Mouse (Mus musculus) hindbrain, embryonic 15.5 days (tissue): ENCODE data around the gene Sh3rf1. TPM values are rescaled to one million over a fixed set of nuclear protein-coding genes. Genes with fewer than 3 reads are reported as not detected.

Source experiments
- ATAC-seq: fragments of 200-750 bp; cut with Nextera tagmentation; 2 replicates; pipeline ENCODE4 v1.8.0; 2017; ENCODE audit warnings: low read depth, moderate number of reproducible peaks, moderate TSS enrichment; ENCODE audit not compliant: low FRiP score
- H3K27ac ChIP-seq: fragments of 300-500 bp; sonication (generic); replicated peaks from 2 replicates; pipeline ENCODE4 v1.5.1; 2015; ENCODE audit warnings: mild to moderate bottlenecking, inconsistent platforms
- H3K27me3 ChIP-seq: fragments of 300-500 bp; sonication (generic); 2 replicates; pipeline ENCODE4 v1.6.1; 2015; ENCODE audit warnings: control low read depth, inconsistent platforms
- H3K36me3 ChIP-seq: fragments of 300-500 bp; sonication (generic); 2 replicates; pipeline ENCODE4 v1.6.1; 2015; ENCODE audit warnings: control low read depth, inconsistent platforms
- H3K4me1 ChIP-seq: fragments of 300-500 bp; sonication (generic); replicated peaks from 2 replicates; pipeline ENCODE4 v1.6.1; 2015; ENCODE audit warnings: control low read depth, inconsistent platforms
- H3K4me2 ChIP-seq: fragments of 300-500 bp; sonication (generic); 2 replicates; pipeline ENCODE4 v1.6.1; 2015; ENCODE audit warnings: moderate library complexity, mild to moderate bottlenecking, inconsistent platforms
- H3K4me3 ChIP-seq: fragments of 300-500 bp; sonication (generic); 2 replicates; pipeline ENCODE4 v1.5.1; 2015; ENCODE audit warnings: mild to moderate bottlenecking, inconsistent platforms
- H3K9ac ChIP-seq: fragments of 300-500 bp; sonication (generic); 2 replicates; pipeline ENCODE4 v1.6.1; 2015; ENCODE audit warnings: inconsistent platforms
- H3K9me3 ChIP-seq: fragments of 300-500 bp; sonication (generic); 2 replicates; pipeline ENCODE4 v1.6.1; 2016; ENCODE audit warnings: control low read depth, inconsistent platforms
- WGBS: fragments of 180-500 bp; shearing (Covaris S2); methylation state at CpG from one replicate; pipeline ENCODE4 v1.1.7; 2015; 5-methylcytosine and 5-hydroxymethylcytosine counted together
- polyA plus RNA-seq: library from polyadenylated mRNA; unstranded; fragments of >200 nt; fragmentation: Nextera tagmentation; extraction: Ambion mirVana; gene quantifications from 2 replicates; pipeline ENCODE4 v1.2.1, GENCODE M21; 2015

Gene Sh3rf1
- polyA plus RNA-seq, 1 experiment from 2014 or later = 28.0 TPM

DNA sequence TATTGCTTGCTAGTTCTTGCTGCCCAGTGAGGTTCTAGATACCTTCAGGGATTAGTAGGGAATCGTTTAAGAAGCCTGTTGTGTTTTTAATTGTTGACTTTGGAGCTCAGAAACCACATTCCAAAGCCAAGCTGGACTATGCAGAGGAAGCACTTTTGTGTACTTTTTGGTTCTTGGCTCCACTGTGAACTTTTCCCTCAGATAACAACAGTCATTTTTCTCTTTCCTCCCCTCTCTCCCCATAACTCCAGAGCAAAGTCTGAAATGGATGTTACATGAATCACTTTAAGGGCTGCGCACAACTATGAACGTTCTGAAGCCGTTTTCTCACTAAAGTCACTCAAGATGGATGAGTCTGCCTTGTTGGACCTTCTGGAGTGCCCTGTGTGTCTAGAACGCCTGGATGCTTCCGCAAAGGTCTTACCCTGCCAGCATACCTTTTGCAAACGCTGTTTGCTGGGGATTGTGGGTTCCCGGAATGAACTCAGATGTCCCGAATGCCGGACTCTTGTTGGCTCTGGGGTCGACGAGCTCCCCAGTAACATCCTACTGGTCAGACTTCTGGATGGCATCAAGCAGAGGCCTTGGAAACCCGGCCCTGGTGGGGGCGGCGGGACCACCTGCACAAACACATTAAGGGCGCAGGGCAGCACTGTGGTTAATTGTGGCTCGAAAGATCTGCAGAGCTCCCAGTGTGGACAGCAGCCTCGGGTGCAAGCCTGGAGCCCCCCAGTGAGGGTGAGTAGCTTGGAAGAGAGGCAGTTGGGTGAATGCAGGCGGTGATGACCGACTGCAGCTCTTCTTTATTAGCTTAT, 2.1 kb downstream of the Sh3rf1 start:
- ATAC-seq = no peak
- H3K36me3 ChIP-seq = no peaks in the 10 kb centered on the region
- peak overlapping the region; percentile 92 for H3K4me3 ChIP-seq
- 0 out of 2 replicates have a peak overlapping the region, but pooled peaks have one; percentile 40 for H3K27ac ChIP-seq
- H3K4me1 ChIP-seq = peaks cover 47% of the 10 kb centered on the region
- H3K27me3 ChIP-seq = no peaks in the 10 kb centered on the region
- peak overlapping the region; percentile 83 for H3K9ac ChIP-seq
- 27% methylated on average over 20 of the region's 20 CpGs for WGBS
- H3K9me3 ChIP-seq = no peaks in the 10 kb centered on the region
- H3K4me2 ChIP-seq = peak overlapping the region; percentile 91

DNA sequence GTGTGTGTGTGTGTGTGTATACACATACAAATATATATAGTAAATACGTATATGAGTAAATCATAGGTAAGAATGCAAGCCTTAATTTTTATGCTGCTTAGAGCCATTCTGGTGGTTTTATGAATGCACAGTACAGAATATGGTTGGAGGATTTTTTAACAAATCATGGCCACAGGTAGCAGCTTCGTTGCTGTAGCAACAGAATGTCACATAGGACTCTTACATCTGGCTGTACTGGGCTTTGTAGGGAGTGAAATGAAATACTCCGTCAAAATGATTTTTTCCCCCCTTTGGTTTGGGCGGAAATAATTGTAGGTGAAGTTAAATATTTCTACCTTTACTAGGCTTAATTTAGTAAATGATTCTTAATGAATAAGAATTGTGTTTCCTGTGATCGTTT, 3.0 kb downstream of the Sh3rf1 start:
- 53% methylated on average over 5 of the region's 5 CpGs for WGBS
- H3K27me3 ChIP-seq = no peaks in the 10 kb centered on the region
- H3K4me1 ChIP-seq = peaks cover 47% of the 10 kb centered on the region
- peak overlapping the region; percentile 91 for H3K4me2 ChIP-seq
- no peak overlapping the region for H3K27ac ChIP-seq
- H3K36me3 ChIP-seq = no peaks in the 10 kb centered on the region
- ATAC-seq = no peak
- peak overlapping the region; percentile 92 for H3K4me3 ChIP-seq
- H3K9me3 ChIP-seq = no peaks in the 10 kb centered on the region
- H3K9ac ChIP-seq = peak overlapping the region; percentile 83

DNA sequence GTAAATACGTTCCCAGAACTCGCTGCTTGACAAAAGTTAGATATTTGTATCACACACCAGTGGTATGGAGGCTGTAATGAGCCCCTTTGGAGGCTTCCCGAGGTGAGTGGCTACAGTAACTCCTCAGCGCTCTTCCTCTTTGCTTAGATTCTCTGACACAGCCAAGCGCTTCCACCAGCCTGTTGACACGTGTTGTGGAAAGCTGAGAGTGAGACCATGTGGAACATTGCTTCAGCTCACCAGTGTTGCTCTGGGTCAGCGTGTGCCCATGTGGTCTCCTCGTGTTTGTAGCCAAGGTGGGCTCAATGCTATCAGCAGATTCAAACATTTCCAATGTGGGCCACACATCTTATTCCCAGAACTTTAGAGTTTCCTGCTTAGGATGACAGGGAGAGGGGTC, 5.0 kb downstream of the Sh3rf1 start:
- Histone ChIP-seq H3K9ac (no peak overlapping the region), H3K4me1 (peaks cover 47% of the 10 kb centered on the region), H3K27me3 (no peaks in the 10 kb centered on the region), H3K4me3 (peak overlapping the region; percentile 2), H3K27ac (no peak overlapping the region), H3K36me3 (no peaks in the 10 kb centered on the region), H3K4me2 (peak overlapping the region; percentile 91), H3K9me3 (no peaks in the 10 kb centered on the region)
- ATAC-seq = no peak
- 70% methylated on average over 8 of the region's 8 CpGs for WGBS

DNA sequence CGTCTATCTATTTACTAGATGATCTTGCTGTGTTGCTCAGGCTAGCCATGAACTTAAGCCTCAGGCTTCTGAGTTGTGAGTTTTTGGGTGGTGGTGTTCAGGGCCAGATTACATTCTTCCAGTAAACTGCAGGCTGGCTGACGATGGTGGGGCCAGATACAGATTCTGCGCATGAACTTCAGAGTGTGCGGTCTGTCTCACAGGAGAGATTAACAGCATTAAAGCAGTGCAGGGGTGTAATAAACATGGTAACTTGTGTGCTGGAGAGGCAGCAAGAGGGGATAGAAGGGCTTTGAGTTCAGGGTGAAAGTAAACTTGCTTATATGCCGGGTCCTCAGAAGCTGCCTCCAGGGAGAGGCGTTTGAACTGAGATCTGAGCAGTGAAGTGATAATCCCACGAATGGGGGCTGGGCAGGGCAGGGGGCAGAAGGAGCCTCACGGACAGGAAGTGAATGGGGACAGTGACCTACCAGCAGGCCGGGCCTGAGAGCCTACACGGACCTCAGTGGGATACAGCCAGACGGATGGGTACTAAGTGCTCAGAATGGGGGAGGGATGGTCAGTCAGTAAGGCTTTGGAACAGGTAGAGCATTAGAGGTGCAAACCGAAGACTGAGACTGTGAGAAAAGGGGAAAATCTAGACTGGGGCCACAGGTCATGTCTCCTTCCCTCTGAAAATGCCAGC, 6.0 kb downstream of the Sh3rf1 start:
- H3K27ac ChIP-seq = no peak overlapping the region
- no peaks in the 10 kb centered on the region for H3K9me3 ChIP-seq
- 68% methylated on average over 12 of the region's 12 CpGs for WGBS
- H3K36me3 ChIP-seq = no peaks in the 10 kb centered on the region
- peaks cover 47% of the 10 kb centered on the region for H3K4me1 ChIP-seq
- H3K4me3 ChIP-seq = peak overlapping the region; percentile 5; the same call in 1 of the 2 replicates
- ATAC-seq = no peak
- H3K9ac ChIP-seq = no peak overlapping the region
- H3K27me3 ChIP-seq = no peaks in the 10 kb centered on the region
- peak overlapping the region; percentile 29 for H3K4me2 ChIP-seq

DNA sequence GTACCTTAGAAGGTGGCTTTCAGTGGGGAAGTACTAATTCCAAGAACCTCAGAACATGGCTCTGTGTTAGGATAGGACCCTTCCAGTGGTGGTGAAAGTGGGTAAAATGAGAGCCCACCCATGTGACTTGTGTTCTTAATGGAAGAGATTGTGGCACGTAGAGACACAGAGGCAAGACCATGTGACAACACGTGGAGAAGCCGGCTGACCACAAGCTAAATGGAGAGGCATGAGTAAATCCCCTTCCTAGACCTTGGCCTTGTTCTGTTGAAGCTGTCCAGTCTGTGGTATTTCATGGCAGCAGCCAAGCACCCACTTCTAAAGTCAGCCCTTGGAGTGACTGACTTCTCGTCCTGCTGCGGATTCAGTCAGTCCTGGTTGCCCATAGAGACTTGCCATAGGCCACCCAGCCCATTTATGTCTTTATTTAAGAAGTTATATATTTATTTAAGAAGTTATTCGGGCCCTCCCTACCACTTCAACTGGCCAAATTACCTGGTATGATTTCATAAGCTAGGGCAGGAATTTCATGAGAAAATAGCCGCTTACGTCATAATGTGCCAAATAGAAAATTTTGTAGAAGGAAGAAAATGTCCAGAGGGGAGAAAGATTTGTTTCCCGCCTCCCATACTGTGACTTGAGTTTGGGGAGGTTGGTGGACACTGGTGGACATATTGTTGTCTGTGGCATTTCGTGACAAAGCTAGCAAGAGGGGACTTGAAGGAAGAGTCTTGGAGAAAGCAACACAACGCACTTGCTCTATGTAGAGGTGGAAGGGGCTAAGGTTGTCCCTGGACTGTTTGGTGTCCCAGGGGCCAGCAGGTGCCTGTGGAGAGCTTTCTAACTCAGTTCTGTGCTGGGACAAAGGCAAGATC, 7.4 kb downstream of the Sh3rf1 start:
- Histone ChIP-seq H3K4me3 (no peak overlapping the region), H3K4me1 (peaks cover 43% of the 10 kb centered on the region), H3K4me2 (no peak overlapping the region), H3K9me3 (no peaks in the 10 kb centered on the region), H3K36me3 (no peaks in the 10 kb centered on the region), H3K27me3 (no peaks in the 10 kb centered on the region), H3K27ac (no peak overlapping the region), H3K9ac (no peak overlapping the region)
- ATAC-seq = no peak
- WGBS = 96% methylated on average over 11 of the region's 11 CpGs

DNA sequence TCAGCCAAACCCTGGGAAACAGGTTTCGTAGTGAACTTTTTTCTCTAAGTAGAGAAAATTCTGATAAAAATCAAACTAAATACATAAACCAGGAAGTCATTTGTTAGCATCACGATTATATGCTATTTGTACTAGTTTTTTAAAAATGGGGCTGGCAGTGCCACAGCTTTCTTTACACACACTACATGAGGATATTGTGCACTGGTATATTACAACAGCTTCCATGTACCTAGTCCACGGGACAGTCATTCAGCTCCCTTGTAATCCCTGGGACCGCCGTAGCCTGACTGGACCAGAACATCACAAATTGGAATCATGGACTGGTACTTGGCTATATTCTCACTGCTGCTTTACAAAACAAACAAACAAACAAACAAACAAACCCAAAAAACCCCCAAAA, 11.8 kb downstream of the Sh3rf1 start:
- H3K36me3 ChIP-seq = no peaks in the 10 kb centered on the region
- no peaks in the 10 kb centered on the region for H3K27me3 ChIP-seq
- no peak overlapping the region for H3K27ac ChIP-seq
- no peak overlapping the region for H3K9ac ChIP-seq
- peaks cover 15% of the 10 kb centered on the region for H3K4me1 ChIP-seq
- no peak overlapping the region for H3K4me3 ChIP-seq
- H3K9me3 ChIP-seq = no peaks in the 10 kb centered on the region
- no peak overlapping the region for H3K4me2 ChIP-seq
- WGBS = 91% methylated on average over 5 of the region's 5 CpGs
- no peak for ATAC-seq

DNA sequence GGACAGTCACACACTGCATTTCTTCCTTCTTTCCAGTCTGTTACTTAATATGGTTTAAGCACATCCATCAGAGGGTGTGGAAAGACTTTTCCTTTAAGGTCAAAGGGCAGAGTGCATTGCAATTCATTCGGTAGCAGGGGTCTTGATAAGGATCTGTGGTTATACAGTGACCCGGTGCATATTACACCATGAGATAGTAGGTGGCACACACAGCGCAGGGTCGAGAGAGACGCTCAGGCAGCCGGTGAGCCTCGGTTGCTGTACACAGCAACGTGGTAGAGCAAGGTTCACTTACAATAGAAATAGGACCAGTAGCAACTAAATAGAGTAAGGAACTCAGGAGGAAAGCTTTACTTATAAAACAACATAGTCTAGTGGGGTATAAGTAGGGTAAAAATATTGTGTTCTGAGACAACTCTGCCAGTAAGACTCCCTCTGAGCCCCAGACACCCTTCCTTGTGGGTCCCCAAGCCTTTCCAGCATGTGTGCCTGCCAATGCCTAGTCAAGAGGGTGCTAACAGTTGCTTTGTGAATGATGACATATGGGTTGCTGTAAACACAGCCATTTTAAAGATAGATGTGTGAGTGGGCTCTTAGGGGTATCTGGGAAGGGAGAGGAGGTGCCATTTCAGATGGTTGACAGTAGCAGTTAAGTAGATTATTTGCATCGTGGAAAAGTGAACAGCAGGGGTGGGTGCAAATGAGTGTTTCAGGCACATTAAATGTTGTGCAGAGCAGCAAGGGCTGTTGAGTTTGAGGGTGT, 13.0 kb downstream of the Sh3rf1 start:
- no peaks in the 10 kb centered on the region for H3K36me3 ChIP-seq
- H3K9ac ChIP-seq = no peak overlapping the region
- H3K27me3 ChIP-seq = no peaks in the 10 kb centered on the region
- H3K4me3 ChIP-seq = no peak overlapping the region
- H3K4me2 ChIP-seq = no peak overlapping the region
- WGBS = 74% methylated on average over 9 of the region's 9 CpGs
- H3K4me1 ChIP-seq = peaks cover 22% of the 10 kb centered on the region
- peak; percentile 13; the same call in 1 of the 2 replicates for ATAC-seq
- H3K9me3 ChIP-seq = no peaks in the 10 kb centered on the region
- H3K27ac ChIP-seq = no peak overlapping the region

DNA sequence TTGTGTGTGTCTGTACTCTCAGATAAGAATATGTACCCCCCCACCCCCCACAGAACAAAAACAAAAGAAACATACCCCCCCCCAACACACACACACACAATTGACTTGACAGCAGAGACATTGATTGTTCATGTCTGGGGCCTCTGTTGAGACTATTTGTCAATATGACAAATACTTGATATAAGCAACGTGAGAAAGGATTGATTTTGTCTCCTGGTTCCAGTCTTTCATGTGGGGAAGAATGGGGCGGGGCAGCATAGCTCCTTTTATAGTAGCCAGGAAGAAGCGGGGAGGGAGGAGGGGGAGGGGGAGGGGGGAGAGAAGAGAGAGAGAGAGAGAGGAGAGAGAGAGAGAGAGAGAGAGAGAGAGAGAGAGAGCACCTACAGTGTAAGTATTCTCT, 15.9 kb downstream of the Sh3rf1 start:
- no peak overlapping the region for H3K9ac ChIP-seq
- no peaks in the 10 kb centered on the region for H3K9me3 ChIP-seq
- H3K4me1 ChIP-seq = peaks cover 22% of the 10 kb centered on the region
- H3K27ac ChIP-seq = no peak overlapping the region
- WGBS = 59% methylated on average over 3 of the region's 3 CpGs
- no peak overlapping the region for H3K4me2 ChIP-seq
- H3K36me3 ChIP-seq = no peaks in the 10 kb centered on the region
- ATAC-seq = no peak
- H3K4me3 ChIP-seq = no peak overlapping the region
- no peaks in the 10 kb centered on the region for H3K27me3 ChIP-seq

DNA sequence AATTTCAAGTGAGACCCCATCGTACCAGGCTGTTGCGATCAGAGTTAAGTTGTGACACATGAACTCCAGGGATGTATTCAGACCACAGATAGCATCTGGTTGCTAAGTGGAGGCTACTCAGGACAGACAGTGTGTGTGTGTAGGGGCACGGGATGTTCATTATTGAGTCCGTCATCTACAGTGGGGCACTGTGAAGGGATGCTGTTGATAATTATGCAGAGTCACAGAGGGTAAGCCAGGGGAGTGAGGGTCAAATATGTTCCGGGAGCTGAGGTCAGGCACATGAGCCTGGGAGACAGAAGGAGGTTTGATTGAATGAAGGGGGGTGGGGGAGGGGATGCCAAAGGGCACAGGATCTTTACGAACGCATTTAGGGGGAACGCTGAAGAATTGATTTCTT, 17.6 kb downstream of the Sh3rf1 start:
- Histone ChIP-seq H3K9ac (no peak overlapping the region), H3K4me2 (no peak overlapping the region), H3K9me3 (no peaks in the 10 kb centered on the region), H3K36me3 (no peaks in the 10 kb centered on the region), H3K27me3 (no peaks in the 10 kb centered on the region), H3K27ac (no peak overlapping the region), H3K4me3 (no peak overlapping the region), H3K4me1 (peaks cover 14% of the 10 kb centered on the region)
- ATAC-seq = no peak
- WGBS = 43% methylated on average over 8 of the region's 8 CpGs

DNA sequence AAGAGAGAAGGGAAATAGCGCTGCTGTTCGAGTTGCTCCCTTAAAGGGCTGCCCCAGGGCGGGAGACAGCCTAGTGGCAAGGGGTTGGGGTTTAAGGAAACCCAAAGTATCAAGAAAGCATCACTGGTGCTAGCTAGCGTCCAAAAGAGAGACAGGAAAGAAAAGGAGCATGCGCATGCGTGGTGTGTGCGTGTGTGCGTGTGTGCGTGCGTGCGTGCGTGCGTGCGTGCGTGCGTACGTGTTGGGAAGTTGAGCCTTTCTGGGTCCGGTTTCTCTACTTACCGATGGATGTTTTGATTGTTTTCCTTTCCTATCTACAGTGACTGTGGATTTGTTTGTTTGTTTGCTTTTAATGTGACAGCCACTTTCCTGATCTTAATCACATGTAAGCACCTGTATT, 19.2 kb downstream of the Sh3rf1 start:
- WGBS = 95% methylated on average over 19 of the region's 19 CpGs
- no peak for ATAC-seq
- peaks cover 16% of the 10 kb centered on the region for H3K4me1 ChIP-seq
- H3K4me2 ChIP-seq = no peak overlapping the region
- no peaks in the 10 kb centered on the region for H3K36me3 ChIP-seq
- H3K4me3 ChIP-seq = no peak overlapping the region
- H3K9me3 ChIP-seq = no peaks in the 10 kb centered on the region
- no peak overlapping the region for H3K27ac ChIP-seq
- H3K27me3 ChIP-seq = no peaks in the 10 kb centered on the region
- H3K9ac ChIP-seq = no peak overlapping the region

DNA sequence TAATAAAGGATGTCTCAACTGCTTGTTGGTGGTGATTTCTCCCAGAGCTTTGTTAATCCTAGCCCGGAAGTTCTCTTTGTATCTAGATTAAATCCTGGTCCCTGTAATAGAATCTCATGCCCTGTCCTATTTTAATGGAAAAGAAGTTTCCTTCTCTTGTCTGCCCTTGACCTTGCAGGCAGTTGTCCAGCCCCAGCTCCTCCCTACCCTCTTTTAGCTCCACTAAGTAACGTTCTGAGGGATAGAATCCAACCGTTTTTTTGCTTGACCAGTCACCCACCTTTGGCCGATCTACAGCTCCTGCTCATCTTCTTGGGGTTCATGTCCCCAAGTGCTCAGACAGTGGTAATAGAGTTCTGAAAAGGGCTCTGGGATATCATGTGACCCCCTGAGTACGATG, 19.8 kb downstream of the Sh3rf1 start:
- 93% methylated on average over 5 of the region's 5 CpGs for WGBS
- Histone ChIP-seq H3K4me1 (peaks cover 20% of the 10 kb centered on the region), H3K27me3 (no peaks in the 10 kb centered on the region), H3K27ac (no peak overlapping the region), H3K9ac (no peak overlapping the region), H3K9me3 (no peaks in the 10 kb centered on the region), H3K36me3 (no peaks in the 10 kb centered on the region), H3K4me3 (no peak overlapping the region), H3K4me2 (no peak overlapping the region)
- no peak for ATAC-seq
